Mouse (Mus musculus): ENCODE data around the gene Eif4g3. TPM values are rescaled to one million over a fixed set of nuclear protein-coding genes. Genes with fewer than 3 reads are reported as not detected.

Gene Eif4g3
- total RNA-seq, 4 experiments from 2014 or later, result 143 to 163 (median 151) TPM

- no peak for DNase-seq (ENCODE audit: low spot score in 2 of 2)
Observed at GRCm38 (mm10) chr4:137989426-137989825, 3.4 kb upstream of the Eif4g3 start.

GRCm38 (mm10) chr4:137990433-137990832 is 2.4 kb upstream of the Eif4g3 start:
- DNase-seq (ENCODE audit: low spot score in 2 of 2), result no peak

- DNase-seq (ENCODE audit: low spot score in 2 of 2), result no peak
Observed at GRCm38 (mm10) chr4:137991240-137991639, 1.6 kb upstream of the Eif4g3 start.

- peak; percentile 97 to 98 for DNase-seq (ENCODE audit: low spot score in 2 of 2)
Observed at GRCm38 (mm10) chr4:137993291-137993758, 503 bp downstream of the Eif4g3 start.

- DNase-seq (ENCODE audit: low spot score in 2 of 2), result peak in 1 of 2 experiments; percentile 28
Observed at GRCm38 (mm10) chr4:137993821-137994561, 1.2 kb downstream of the Eif4g3 start.

GRCm38 (mm10) chr4:137994562-137995336 is 1.9 kb downstream of the Eif4g3 start:
- no peak for DNase-seq (ENCODE audit: low spot score in 2 of 2)

GRCm38 (mm10) chr4:137995399-137995798 is 2.6 kb downstream of the Eif4g3 start:
- DNase-seq (ENCODE audit: low spot score in 2 of 2), result no peak

GRCm38 (mm10) chr4:137998232-137998631 is 5.4 kb downstream of the Eif4g3 start:
- DNase-seq (ENCODE audit: low spot score in 2 of 2), result no peak

- DNase-seq (ENCODE audit: low spot score in 2 of 2), result no peak
Observed at GRCm38 (mm10) chr4:138000682-138001081, 7.9 kb downstream of the Eif4g3 start.

GRCm38 (mm10) chr4:138003909-138004610 is 11.2 kb downstream of the Eif4g3 start:
- no peak for DNase-seq (ENCODE audit: low spot score in 2 of 2)

- no peak for DNase-seq (ENCODE audit: low spot score in 2 of 2)
Observed at GRCm38 (mm10) chr4:138005781-138006180, 13.0 kb downstream of the Eif4g3 start.

- no peak for DNase-seq (ENCODE audit: low spot score in 2 of 2)
Observed at GRCm38 (mm10) chr4:138006951-138007613, 14.3 kb downstream of the Eif4g3 start.

GRCm38 (mm10) chr4:138008646-138009045 is 15.8 kb downstream of the Eif4g3 start:
- DNase-seq (ENCODE audit: low spot score in 2 of 2), result no peak

- no peak for DNase-seq (ENCODE audit: low spot score in 2 of 2)
Observed at GRCm38 (mm10) chr4:138009786-138010502, 17.1 kb downstream of the Eif4g3 start.

GRCm38 (mm10) chr4:138013723-138014479 is 21.1 kb downstream of the Eif4g3 start:
- no peak for DNase-seq (ENCODE audit: low spot score in 2 of 2)

GRCm38 (mm10) chr4:138015966-138016365 is 23.1 kb downstream of the Eif4g3 start:
- DNase-seq (ENCODE audit: low spot score in 2 of 2), result no peak

GRCm38 (mm10) chr4:138017085-138017637 is 24.3 kb downstream of the Eif4g3 start:
- no peak for DNase-seq (ENCODE audit: low spot score in 2 of 2)

GRCm38 (mm10) chr4:138018011-138018410 is 25.2 kb downstream of the Eif4g3 start:
- no peak for DNase-seq (ENCODE audit: low spot score in 2 of 2)

- DNase-seq (ENCODE audit: low spot score in 2 of 2), result no peak
Observed at GRCm38 (mm10) chr4:138020231-138020630, 27.4 kb downstream of the Eif4g3 start.

- no peak for DNase-seq (ENCODE audit: low spot score in 2 of 2)
Observed at GRCm38 (mm10) chr4:138021651-138022050, 28.8 kb downstream of the Eif4g3 start.
